Mouse (Mus musculus) neutrophil, adult 83 days (primary cell): Measurements from ENCODE around the gene Itfg1. TPM values are rescaled to one million over a fixed set of nuclear protein-coding genes. Genes with fewer than 3 reads are reported as not detected.

Experiments
- total RNA-seq, 2 experiments: library from RNA; stranded (reverse); gene quantifications; one replicate each; pipeline ENCODE4 v1.2.4; 2023

The Itfg1 gene
- 10 to 100 TPM; 28.5 to 31.0 TPM for total RNA-seq

DNA sequence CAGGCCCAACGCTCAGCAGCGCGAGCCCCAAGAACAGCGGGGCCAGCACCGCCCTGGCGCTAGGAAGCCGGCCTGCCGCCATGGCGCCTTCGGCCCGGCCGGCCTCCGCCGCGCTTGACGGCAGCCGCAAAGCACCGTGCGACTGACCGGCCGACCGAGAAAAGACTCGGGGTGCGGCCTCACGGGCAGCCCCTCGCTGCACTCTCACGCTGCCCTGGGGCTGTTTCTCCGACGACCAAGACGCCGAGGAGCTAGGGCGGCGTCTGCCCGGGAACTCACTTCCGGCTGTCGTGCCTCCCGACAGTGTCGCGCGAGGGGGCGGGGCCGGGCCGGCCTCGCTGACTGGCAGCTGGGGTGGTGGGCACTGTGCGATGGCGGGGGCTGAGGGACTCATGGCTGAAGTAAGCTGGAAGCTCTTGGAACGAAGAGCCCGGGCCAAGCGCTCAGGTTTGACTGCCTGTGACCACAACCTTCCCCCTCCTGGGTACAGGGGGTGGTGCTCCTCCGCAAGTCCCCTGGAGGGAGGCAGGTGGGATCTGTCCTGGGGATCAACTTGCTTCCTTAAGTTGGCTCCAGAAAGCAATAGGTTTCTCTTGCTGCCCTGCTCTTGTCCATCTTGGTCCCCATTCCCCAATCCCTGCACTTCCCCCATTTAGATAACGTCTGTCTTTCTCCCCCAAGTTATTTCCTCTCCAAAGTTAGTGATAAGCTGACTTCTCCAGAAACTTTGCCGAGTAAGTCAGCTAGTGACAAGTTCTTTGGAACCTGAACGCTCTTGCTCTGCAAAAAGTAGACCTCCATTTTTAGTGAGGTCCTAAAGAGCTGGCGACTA, at the start of gene Itfg1, which contains the start of gene Phkb:
Gene Itfg1 (minus strand): TSS at position 265 of the 832 bp plus-strand sequence.
Gene Phkb (plus strand): TSS at position 303 of the 832 bp plus-strand sequence.

DNA sequence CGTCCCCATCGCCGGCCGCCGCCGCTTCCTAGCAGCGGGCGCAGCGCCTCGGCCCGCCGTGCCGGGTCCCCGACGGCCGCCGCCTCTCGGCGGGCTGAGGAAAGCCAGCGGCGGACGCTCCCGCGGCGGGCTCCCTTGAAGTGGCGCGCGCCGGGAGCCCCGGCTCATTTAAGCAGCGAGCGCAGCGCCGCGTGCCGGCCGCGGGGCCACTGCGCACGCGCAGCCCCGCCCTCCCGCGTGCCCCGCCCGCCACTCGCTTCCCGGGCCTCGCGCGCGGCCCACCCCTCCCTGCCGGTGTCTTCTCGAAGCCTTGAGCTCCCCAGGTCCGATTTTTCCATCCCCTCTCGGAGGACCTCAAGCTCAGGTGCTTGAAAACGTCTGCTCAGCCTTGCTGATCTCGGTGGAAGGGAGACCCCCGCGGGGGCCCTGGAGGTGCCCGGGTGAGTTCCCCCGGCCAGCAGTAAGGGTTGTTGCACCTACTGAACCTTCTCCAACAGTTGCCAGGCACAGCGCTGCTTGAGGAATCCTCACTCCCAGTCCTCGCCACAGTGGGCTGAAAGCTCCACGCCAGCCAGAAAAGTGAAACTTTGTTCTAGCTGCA, 139.9 kb downstream of the Itfg1 start, which contains the start of gene Neto2:
Gene Neto2 (minus strand): TSS at position 174 of the 601 bp plus-strand sequence.

Other genes starting within 250 kb of the Itfg1 start
- gene Neto2, start 140.0 kb downstream of the Itfg1 start, total RNA-seq, result 1 to 10 TPM; 5.3 to 7.5 TPM
- 10 to 100 TPM; 32.5 to 35.0 TPM for gene Phkb, start within 50 bp of the Itfg1 start, total RNA-seq